Mouse (Mus musculus): Measurements from ENCODE around the gene Tssk2. TPM values are rescaled to one million over a fixed set of nuclear protein-coding genes. Genes with fewer than 3 reads are reported as not detected.

Gene Tssk2
- polyA plus RNA-seq, 1 experiment from 2014 or later: not detected

GRCm38 (mm10) chr16:17865293-17865692 is 33.1 kb upstream of the Tssk2 start:
- H3K9ac ChIP-seq (replicated peaks; ENCODE audit: low read length): no peak overlapping the region
- H3K4me1 ChIP-seq (ENCODE audit: control insufficient read depth, insufficient read depth, low read length): no peaks in the 10 kb centered on the region
- no peak overlapping the region for H3K27ac ChIP-seq (replicated peaks; ENCODE audit: low read depth, low read length)
- 92% methylated on average over 2 of the region's 2 CpGs for WGBS
- H3K9me3 ChIP-seq (replicated peaks; ENCODE audit: control insufficient read depth, low read length): no peaks in the 10 kb centered on the region
- H3K27me3 ChIP-seq (ENCODE audit: control insufficient read depth, insufficient read depth, low read length): no peaks in the 10 kb centered on the region
- no peak overlapping the region for H3K4me3 ChIP-seq (ENCODE audit: low read depth, low read length)
- no peak for DNase-seq (ENCODE audit: low spot score)
- ATAC-seq (replicated peaks; ENCODE audit: insufficient number of reproducible peaks, low FRiP score, low TSS enrichment, low read depth): no peak
- H3K36me3 ChIP-seq (replicated peaks; ENCODE audit: control insufficient read depth, insufficient read depth, low read depth, low read length): no peaks in the 10 kb centered on the region; the same call in 1 of the 2 replicates
- no peak overlapping the region for H3K4me2 ChIP-seq (ENCODE audit: low read depth, low read length)

GRCm38 (mm10) chr16:17865770-17866169 is 32.7 kb upstream of the Tssk2 start:
- Histone ChIP-seq H3K36me3 (replicated peaks; ENCODE audit: control insufficient read depth, insufficient read depth, low read depth, low read length) (no peaks in the 10 kb centered on the region; the same call in 1 of the 2 replicates), H3K9ac (replicated peaks; ENCODE audit: low read length) (no peak overlapping the region), H3K4me1 (ENCODE audit: control insufficient read depth, insufficient read depth, low read length) (no peaks in the 10 kb centered on the region), H3K4me2 (ENCODE audit: low read depth, low read length) (no peak overlapping the region), H3K27ac (replicated peaks; ENCODE audit: low read depth, low read length) (no peak overlapping the region), H3K9me3 (replicated peaks; ENCODE audit: control insufficient read depth, low read length) (no peaks in the 10 kb centered on the region), H3K4me3 (ENCODE audit: low read depth, low read length) (no peak overlapping the region), H3K27me3 (ENCODE audit: control insufficient read depth, insufficient read depth, low read length) (no peaks in the 10 kb centered on the region)
- DNase-seq (ENCODE audit: low spot score) (peak; percentile 9), ATAC-seq (replicated peaks; ENCODE audit: insufficient number of reproducible peaks, low FRiP score, low TSS enrichment, low read depth) (no peak)
- WGBS: 79% methylated on average over 6 of the region's 6 CpGs

- no peak for ATAC-seq (replicated peaks; ENCODE audit: insufficient number of reproducible peaks, low FRiP score, low TSS enrichment, low read depth)
- DNase-seq (ENCODE audit: low spot score): no peak
- H3K36me3 ChIP-seq (replicated peaks; ENCODE audit: control insufficient read depth, insufficient read depth, low read depth, low read length): peaks cover 4% of the 10 kb centered on the region
- no peak overlapping the region for H3K27ac ChIP-seq (replicated peaks; ENCODE audit: low read depth, low read length)
- H3K4me1 ChIP-seq (ENCODE audit: control insufficient read depth, insufficient read depth, low read length): no peaks in the 10 kb centered on the region
- H3K27me3 ChIP-seq (ENCODE audit: control insufficient read depth, insufficient read depth, low read length): no peaks in the 10 kb centered on the region
- no peak overlapping the region for H3K4me2 ChIP-seq (ENCODE audit: low read depth, low read length)
- 85% methylated on average over 5 of the region's 5 CpGs for WGBS
- no peaks in the 10 kb centered on the region for H3K9me3 ChIP-seq (replicated peaks; ENCODE audit: control insufficient read depth, low read length)
- no peak overlapping the region for H3K9ac ChIP-seq (replicated peaks; ENCODE audit: low read length)
- H3K4me3 ChIP-seq (ENCODE audit: low read depth, low read length): no peak overlapping the region
These were observed 27.2 kb upstream of the Tssk2 start for GRCm38 (mm10) chr16:17871248-17871647.

- no peak overlapping the region for H3K4me3 ChIP-seq (ENCODE audit: low read depth, low read length)
- WGBS: 59% methylated on average over 4 of the region's 4 CpGs
- H3K9me3 ChIP-seq (replicated peaks; ENCODE audit: control insufficient read depth, low read length): no peaks in the 10 kb centered on the region
- H3K27me3 ChIP-seq (ENCODE audit: control insufficient read depth, insufficient read depth, low read length): no peaks in the 10 kb centered on the region
- H3K9ac ChIP-seq (replicated peaks; ENCODE audit: low read length): no peak overlapping the region
- H3K4me2 ChIP-seq (ENCODE audit: low read depth, low read length): no peak overlapping the region
- no peaks in the 10 kb centered on the region for H3K4me1 ChIP-seq (ENCODE audit: control insufficient read depth, insufficient read depth, low read length)
- ATAC-seq (replicated peaks; ENCODE audit: insufficient number of reproducible peaks, low FRiP score, low TSS enrichment, low read depth) (no peak), DNase-seq (ENCODE audit: low spot score) (no peak)
- H3K27ac ChIP-seq (replicated peaks; ENCODE audit: low read depth, low read length): no peak overlapping the region
- peaks cover 4% of the 10 kb centered on the region for H3K36me3 ChIP-seq (replicated peaks; ENCODE audit: control insufficient read depth, insufficient read depth, low read depth, low read length)
These were observed 25.4 kb upstream of the Tssk2 start for GRCm38 (mm10) chr16:17872995-17873394.

- no peak for DNase-seq (ENCODE audit: low spot score)
- peaks cover 4% of the 10 kb centered on the region for H3K36me3 ChIP-seq (replicated peaks; ENCODE audit: control insufficient read depth, insufficient read depth, low read depth, low read length)
- WGBS: 85% methylated on average over 4 of the region's 4 CpGs
These were observed 23.3 kb upstream of the Tssk2 start for GRCm38 (mm10) chr16:17875174-17875573.

GRCm38 (mm10) chr16:17876096-17876495 is 22.3 kb upstream of the Tssk2 start:
- Histone ChIP-seq H3K36me3 (replicated peaks; ENCODE audit: control insufficient read depth, insufficient read depth, low read depth, low read length) (peaks cover 4% of the 10 kb centered on the region), H3K4me3 (ENCODE audit: low read depth, low read length) (no peak overlapping the region), H3K4me2 (ENCODE audit: low read depth, low read length) (no peak overlapping the region), H3K4me1 (ENCODE audit: control insufficient read depth, insufficient read depth, low read length) (no peaks in the 10 kb centered on the region), H3K27me3 (ENCODE audit: control insufficient read depth, insufficient read depth, low read length) (no peaks in the 10 kb centered on the region), H3K9ac (replicated peaks; ENCODE audit: low read length) (no peak overlapping the region), H3K9me3 (replicated peaks; ENCODE audit: control insufficient read depth, low read length) (no peaks in the 10 kb centered on the region), H3K27ac (replicated peaks; ENCODE audit: low read depth, low read length) (no peak overlapping the region)
- ATAC-seq (replicated peaks; ENCODE audit: insufficient number of reproducible peaks, low FRiP score, low TSS enrichment, low read depth): no peak
- no peak for DNase-seq (ENCODE audit: low spot score)
- WGBS: 89% methylated on average over 1 of the region's 1 CpGs

More at GRCm38 (mm10) chr16:17875174-17875573, 23.3 kb upstream of the Tssk2 start:
- Histone ChIP-seq H3K4me2 (ENCODE audit: low read depth, low read length) (no peak overlapping the region), H3K27ac (replicated peaks; ENCODE audit: low read depth, low read length) (no peak overlapping the region), H3K4me1 (ENCODE audit: control insufficient read depth, insufficient read depth, low read length) (no peaks in the 10 kb centered on the region), H3K27me3 (ENCODE audit: control insufficient read depth, insufficient read depth, low read length) (no peaks in the 10 kb centered on the region), H3K9me3 (replicated peaks; ENCODE audit: control insufficient read depth, low read length) (no peaks in the 10 kb centered on the region), H3K4me3 (ENCODE audit: low read depth, low read length) (no peak overlapping the region), H3K9ac (replicated peaks; ENCODE audit: low read length) (no peak overlapping the region)
- no peak for ATAC-seq (replicated peaks; ENCODE audit: insufficient number of reproducible peaks, low FRiP score, low TSS enrichment, low read depth)

GRCm38 (mm10) chr16:17879571-17879970 is 18.9 kb upstream of the Tssk2 start:
- Histone ChIP-seq H3K4me1 (ENCODE audit: control insufficient read depth, insufficient read depth, low read length) (no peaks in the 10 kb centered on the region), H3K4me3 (ENCODE audit: low read depth, low read length) (no peak overlapping the region), H3K27ac (replicated peaks; ENCODE audit: low read depth, low read length) (no peak overlapping the region), H3K27me3 (ENCODE audit: control insufficient read depth, insufficient read depth, low read length) (no peaks in the 10 kb centered on the region), H3K4me2 (ENCODE audit: low read depth, low read length) (no peak overlapping the region), H3K9me3 (replicated peaks; ENCODE audit: control insufficient read depth, low read length) (no peaks in the 10 kb centered on the region), H3K36me3 (replicated peaks; ENCODE audit: control insufficient read depth, insufficient read depth, low read depth, low read length) (no peaks in the 10 kb centered on the region; the same call in 1 of the 2 replicates), H3K9ac (replicated peaks; ENCODE audit: low read length) (no peak overlapping the region)
- no peak for DNase-seq (ENCODE audit: low spot score)
- no peak for ATAC-seq (replicated peaks; ENCODE audit: insufficient number of reproducible peaks, low FRiP score, low TSS enrichment, low read depth)
- WGBS: 87% methylated on average over 4 of the region's 4 CpGs

- H3K27ac ChIP-seq (replicated peaks; ENCODE audit: low read depth, low read length): no peak overlapping the region
- ATAC-seq (replicated peaks; ENCODE audit: insufficient number of reproducible peaks, low FRiP score, low TSS enrichment, low read depth): no peak
- no peak for DNase-seq (ENCODE audit: low spot score)
- H3K9me3 ChIP-seq (replicated peaks; ENCODE audit: control insufficient read depth, low read length): no peaks in the 10 kb centered on the region
- no peaks in the 10 kb centered on the region; the same call in 1 of the 2 replicates for H3K36me3 ChIP-seq (replicated peaks; ENCODE audit: control insufficient read depth, insufficient read depth, low read depth, low read length)
- no peaks in the 10 kb centered on the region for H3K27me3 ChIP-seq (ENCODE audit: control insufficient read depth, insufficient read depth, low read length)
- no peak overlapping the region for H3K9ac ChIP-seq (replicated peaks; ENCODE audit: low read length)
- no peaks in the 10 kb centered on the region for H3K4me1 ChIP-seq (ENCODE audit: control insufficient read depth, insufficient read depth, low read length)
- no peak overlapping the region for H3K4me2 ChIP-seq (ENCODE audit: low read depth, low read length)
- no peak overlapping the region for H3K4me3 ChIP-seq (ENCODE audit: low read depth, low read length)
These were observed 16.2 kb upstream of the Tssk2 start for GRCm38 (mm10) chr16:17882196-17882595.

Data from embryonic facial prominence, embryonic 11.5 days (tissue).